Mouse (Mus musculus) lung, adult 2 months (tissue): ENCODE measurements at regions not wholly inside any gene's neighbourhood (a gene's known extent, or its start where the extent isn't known, plus 50 kb on each side); places are given as distances from the start of the nearest gene placed in this dataset.

Experiments used
- CTCF ChIP-seq: fragments of 200-500 bp; IDR thresholded peaks from 2 replicates; pipeline ENCODE4 v1.5.1; 2011; ENCODE audit warnings: mild to moderate bottlenecking, low read length, control low read depth; ENCODE audit not compliant: insufficient read depth
- POLR2A ChIP-seq: fragments of 200-500 bp; IDR thresholded peaks from 2 replicates; pipeline ENCODE4 v1.6.1; 2011; ENCODE audit warnings: low read depth, mild to moderate bottlenecking, control low read depth, low read length, borderline replicate concordance; ENCODE audit errors: extremely low read depth

- TF ChIP-seq CTCF (no peak), POLR2A (no peak)
Observed at GRCm38 (mm10) chr14:61817711-61818110, 210.5 kb downstream of the Kcnrg start.
